Mouse (Mus musculus) MEL (cell line): ENCODE measurements at regions not wholly inside any gene's neighbourhood (a gene's known extent, or its start where the extent isn't known, plus 50 kb on each side); places are given as distances from the start of the nearest gene placed in this dataset.

Source experiments
- CHD1 ChIP-seq: IDR thresholded peaks from 2 replicates; pipeline ENCODE4 v1.6.1; 2012; ENCODE audit warnings: low read depth, mild to moderate bottlenecking, inconsistent platforms, low read length, improper control_type of control experiment
- E2F4 ChIP-seq: IDR thresholded peaks from 2 replicates; pipeline ENCODE4 v1.6.1; 2011; ENCODE audit warnings: low read depth, low read length, improper control_type of control experiment, borderline replicate concordance
- EP300 ChIP-seq, 2 experiments: IDR thresholded peaks; 2 replicates each; pipeline ENCODE4 v1.6.1; 2011; ENCODE audit warnings: improper control_type of control experiment in 2 of 2, low read length in 2 of 2, low read depth in 1 of 2, mild to moderate bottlenecking in 1 of 2
- MYB ChIP-seq: IDR thresholded peaks from 2 replicates; pipeline ENCODE4 v1.6.1; 2011; ENCODE audit warnings: mild to moderate bottlenecking, low read depth, low read length, improper control_type of control experiment
- POLR2A ChIP-seq, 2 experiments: IDR thresholded peaks; 2 replicates each; pipeline ENCODE4 v1.6.1; 2011 to 2012; ENCODE audit warnings: low read length in 2 of 2, mild to moderate bottlenecking in 2 of 2, control low read depth in 1 of 2, improper control_type of control experiment in 1 of 2, low read depth in 1 of 2, moderate library complexity in 1 of 2; ENCODE audit not compliant: control insufficient read depth in 1 of 2, insufficient read depth in 1 of 2, poor library complexity in 1 of 2
- UBTF ChIP-seq: IDR thresholded peaks from 2 replicates; pipeline ENCODE4 v1.6.1; 2012; ENCODE audit warnings: low read depth, mild to moderate bottlenecking, inconsistent platforms, low read length, improper control_type of control experiment, moderate library complexity, borderline replicate concordance; ENCODE audit not compliant: insufficient read depth
- ZC3H11A ChIP-seq: IDR thresholded peaks from 2 replicates; pipeline ENCODE4 v1.6.1; 2012; ENCODE audit warnings: low read depth, mild to moderate bottlenecking, inconsistent platforms, low read length, improper control_type of control experiment

DNA sequence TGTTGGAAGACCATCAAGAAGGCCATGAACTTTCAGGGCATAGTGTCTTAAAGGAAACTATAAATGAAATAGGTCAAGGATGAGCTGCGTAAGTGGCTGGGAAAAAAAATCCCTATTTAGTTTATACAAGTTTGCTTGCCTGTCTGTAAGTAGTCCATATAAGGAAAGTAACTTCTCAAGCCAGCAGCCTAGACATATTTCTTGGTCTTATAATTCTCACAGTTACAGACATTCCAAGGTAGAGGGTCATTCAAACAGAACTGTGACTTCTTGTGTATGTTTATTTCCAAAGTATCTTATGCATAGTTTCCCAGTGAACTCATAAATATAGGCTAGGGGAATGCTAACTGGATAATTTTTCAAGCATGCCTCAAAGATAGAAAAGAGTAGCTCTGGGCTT lies 428.3 kb downstream of the Meis1 start:
- TF ChIP-seq POLR2A (IDR thresholded peaks at IDR 0.05; ENCODE audit: control insufficient read depth in 1 of 2, insufficient read depth in 1 of 2, low read depth in 1 of 2, low read length in 2 of 2, poor library complexity in 1 of 2), result no peak
- no peak for TF ChIP-seq E2F4
- no peak for TF ChIP-seq UBTF
- TF ChIP-seq EP300 (IDR thresholded peaks at IDR 0.05; ENCODE audit: low read depth in 1 of 2, low read length in 2 of 2), result no peak
- TF ChIP-seq ZC3H11A, result no peak
- no peak for TF ChIP-seq MYB
- TF ChIP-seq CHD1, result no peak
